Mouse (Mus musculus): ENCODE results near the gene Insig2. TPM values are rescaled to one million over a fixed set of nuclear protein-coding genes. Genes with fewer than 3 reads are reported as not detected.
A peak's percentile ranks its signal among the peaks of the same experiment; 100 is the strongest.

The Insig2 gene
- polyA plus RNA-seq, 1 experiment from 2014 or later = 21.1 TPM

- Histone ChIP-seq H3K27ac (replicated peaks) (no peak overlapping the region), H3K4me1 (no peaks in the 10 kb centered on the region), H3K27me3 (ENCODE audit: low read depth, poor library complexity, severe bottlenecking) (no peaks in the 10 kb centered on the region), H3K9me3 (replicated peaks) (peaks cover 4% of the 10 kb centered on the region), H3K36me3 (no peaks in the 10 kb centered on the region), H3K4me3 (no peak overlapping the region)
- WGBS = 80% methylated on average over 4 of the region's 4 CpGs
- DNase-seq (ENCODE audit: low spot score) = no peak
Measured at GRCm38 (mm10) chr1:121348875-121349847, 16.8 kb upstream of the Insig2 start.

- Histone ChIP-seq H3K27ac (replicated peaks) (no peak overlapping the region), H3K36me3 (no peaks in the 10 kb centered on the region), H3K9me3 (replicated peaks) (no peaks in the 10 kb centered on the region), H3K27me3 (ENCODE audit: low read depth, poor library complexity, severe bottlenecking) (no peaks in the 10 kb centered on the region), H3K4me1 (no peaks in the 10 kb centered on the region), H3K4me3 (no peak overlapping the region)
- DNase-seq (ENCODE audit: low spot score) = no peak
- 79% methylated on average over 5 of the region's 5 CpGs for WGBS
Measured at GRCm38 (mm10) chr1:121343966-121344365, 11.6 kb upstream of the Insig2 start.

- H3K9me3 ChIP-seq (replicated peaks) = no peaks in the 10 kb centered on the region
- whole genome bisulfite sequencing = 70% methylated on average over 4 of the region's 4 CpGs
- no peaks in the 10 kb centered on the region for H3K36me3 ChIP-seq
- no peak overlapping the region for H3K4me3 ChIP-seq
- H3K4me1 ChIP-seq = no peaks in the 10 kb centered on the region
- no peaks in the 10 kb centered on the region for H3K27me3 ChIP-seq (ENCODE audit: low read depth, poor library complexity, severe bottlenecking)
- no peak overlapping the region for H3K27ac ChIP-seq (replicated peaks)
- no peak for DNase-seq (ENCODE audit: low spot score)
Measured at GRCm38 (mm10) chr1:121335789-121336188, 3.4 kb upstream of the Insig2 start.

- WGBS = 92% methylated on average over 4 of the region's 4 CpGs
- no peaks in the 10 kb centered on the region for H3K4me1 ChIP-seq
- H3K27me3 ChIP-seq (ENCODE audit: low read depth, poor library complexity, severe bottlenecking) = no peaks in the 10 kb centered on the region
- H3K27ac ChIP-seq (replicated peaks) = no peak overlapping the region
- H3K36me3 ChIP-seq = no peaks in the 10 kb centered on the region
- no peak overlapping the region for H3K4me3 ChIP-seq
- no peak for DNase-seq (ENCODE audit: low spot score)
- no peaks in the 10 kb centered on the region for H3K9me3 ChIP-seq (replicated peaks)
Measured at GRCm38 (mm10) chr1:121333986-121334703, 1.8 kb upstream of the Insig2 start.

GRCm38 (mm10) chr1:121330621-121331020 is 1.8 kb downstream of the Insig2 start:
- WGBS = 95% methylated on average over 2 of the region's 2 CpGs
- DNase-seq (ENCODE audit: low spot score) = no peak
- H3K36me3 ChIP-seq = no peaks in the 10 kb centered on the region
- H3K9me3 ChIP-seq (replicated peaks) = no peaks in the 10 kb centered on the region
- H3K27ac ChIP-seq (replicated peaks) = no peak overlapping the region
- no peak overlapping the region for H3K4me3 ChIP-seq
- peaks cover 23% of the 10 kb centered on the region for H3K4me1 ChIP-seq
- no peaks in the 10 kb centered on the region for H3K27me3 ChIP-seq (ENCODE audit: low read depth, poor library complexity, severe bottlenecking)

- no peak for DNase-seq (ENCODE audit: low spot score)
- H3K27me3 ChIP-seq (ENCODE audit: low read depth, poor library complexity, severe bottlenecking) = no peaks in the 10 kb centered on the region
Measured at GRCm38 (mm10) chr1:121329391-121329790, 3.0 kb downstream of the Insig2 start.

GRCm38 (mm10) chr1:121328193-121328555 is 4.2 kb downstream of the Insig2 start:
- peak overlapping the region; percentile 90 for H3K4me3 ChIP-seq

More at GRCm38 (mm10) chr1:121329391-121329790, 3.0 kb downstream of the Insig2 start:
- WGBS = 94% methylated on average over 2 of the region's 2 CpGs
- Histone ChIP-seq H3K9me3 (replicated peaks) (no peaks in the 10 kb centered on the region), H3K36me3 (no peaks in the 10 kb centered on the region), H3K27ac (replicated peaks) (no peak overlapping the region), H3K4me1 (peaks cover 23% of the 10 kb centered on the region), H3K4me3 (no peak overlapping the region)

GRCm38 (mm10) chr1:121327344-121328192 is 4.8 kb downstream of the Insig2 start:
- H3K27me3 ChIP-seq (ENCODE audit: low read depth, poor library complexity, severe bottlenecking) = no peaks in the 10 kb centered on the region
- H3K4me1 ChIP-seq = peaks cover 23% of the 10 kb centered on the region
- peak overlapping the region; percentile 90 for H3K4me3 ChIP-seq
- DNase-seq (ENCODE audit: low spot score) = peak; percentile 95
- no peaks in the 10 kb centered on the region for H3K9me3 ChIP-seq (replicated peaks)
- no peaks in the 10 kb centered on the region for H3K36me3 ChIP-seq
- H3K27ac ChIP-seq (replicated peaks) = peak overlapping the region; percentile 93
- WGBS = under 1% methylated on average over 55 of the region's 55 CpGs

More at GRCm38 (mm10) chr1:121328193-121328555, 4.2 kb downstream of the Insig2 start:
- Histone ChIP-seq H3K27me3 (ENCODE audit: low read depth, poor library complexity, severe bottlenecking) (no peaks in the 10 kb centered on the region), H3K36me3 (no peaks in the 10 kb centered on the region), H3K9me3 (replicated peaks) (no peaks in the 10 kb centered on the region), H3K4me1 (peaks cover 23% of the 10 kb centered on the region), H3K27ac (replicated peaks) (peak overlapping the region; percentile 93)
- DNase-seq (ENCODE audit: low spot score) = no peak
- WGBS = 6% methylated on average over 7 of the region's 7 CpGs

GRCm38 (mm10) chr1:121326591-121327343 is 5.6 kb downstream of the Insig2 start:
- 36% methylated on average over 18 of the region's 18 CpGs for WGBS
- no peak for DNase-seq (ENCODE audit: low spot score)
- peak overlapping the region; percentile 93 for H3K27ac ChIP-seq (replicated peaks)

GRCm38 (mm10) chr1:121323501-121323900 is 8.9 kb downstream of the Insig2 start:
- DNase-seq (ENCODE audit: low spot score) = no peak
- no peaks in the 10 kb centered on the region for H3K9me3 ChIP-seq (replicated peaks)
- H3K4me3 ChIP-seq = no peak overlapping the region
- peaks cover 8% of the 10 kb centered on the region; the same call in 1 of the 2 replicates for H3K36me3 ChIP-seq
- H3K4me1 ChIP-seq = peaks cover 21% of the 10 kb centered on the region
- H3K27ac ChIP-seq (replicated peaks) = no peak overlapping the region
- 81% methylated on average over 4 of the region's 4 CpGs for WGBS
- no peaks in the 10 kb centered on the region for H3K27me3 ChIP-seq (ENCODE audit: low read depth, poor library complexity, severe bottlenecking)

More at GRCm38 (mm10) chr1:121326591-121327343, 5.6 kb downstream of the Insig2 start:
- no peaks in the 10 kb centered on the region for H3K36me3 ChIP-seq
- peaks cover 23% of the 10 kb centered on the region for H3K4me1 ChIP-seq
- H3K27me3 ChIP-seq (ENCODE audit: low read depth, poor library complexity, severe bottlenecking) = no peaks in the 10 kb centered on the region
- peak overlapping the region; percentile 90 for H3K4me3 ChIP-seq
- no peaks in the 10 kb centered on the region for H3K9me3 ChIP-seq (replicated peaks)

- no peak for DNase-seq (ENCODE audit: low spot score)
- H3K4me1 ChIP-seq = peaks cover 10% of the 10 kb centered on the region; the same call in 1 of the 2 replicates
- H3K27ac ChIP-seq (replicated peaks) = 0 out of 2 replicates have a peak overlapping the region, but pooled peaks have one; percentile 46
- H3K4me3 ChIP-seq = no peak overlapping the region
- peaks cover 37% of the 10 kb centered on the region for H3K36me3 ChIP-seq
- WGBS = 66% methylated on average over 3 of the region's 3 CpGs
- H3K9me3 ChIP-seq (replicated peaks) = no peaks in the 10 kb centered on the region
- H3K27me3 ChIP-seq (ENCODE audit: low read depth, poor library complexity, severe bottlenecking) = no peaks in the 10 kb centered on the region
Measured at GRCm38 (mm10) chr1:121314766-121315428, 17.5 kb downstream of the Insig2 start.
